Mouse (Mus musculus) midbrain, embryonic 15.5 days (tissue): ENCODE results near the gene Clca2. TPM values are rescaled to one million over a fixed set of nuclear protein-coding genes. Genes with fewer than 3 reads are reported as not detected.

Experiments used
- ATAC-seq: fragments of 200-750 bp; cut with Nextera tagmentation; replicated peaks from 2 replicates; pipeline ENCODE4 v1.8.0; 2017; ENCODE audit warnings: moderate TSS enrichment
- H3K27ac ChIP-seq: fragments of 300-500 bp; sonication (generic); 2 replicates; pipeline ENCODE4 v1.5.1; 2015; ENCODE audit warnings: mild to moderate bottlenecking, inconsistent platforms
- H3K27me3 ChIP-seq: fragments of 300-500 bp; sonication (generic); replicated peaks from 2 replicates; pipeline ENCODE4 v1.6.1; 2015; ENCODE audit warnings: inconsistent platforms
- H3K36me3 ChIP-seq: fragments of 300-500 bp; sonication (generic); replicated peaks from 2 replicates; pipeline ENCODE4 v1.6.1; 2015; ENCODE audit warnings: inconsistent platforms
- H3K4me1 ChIP-seq: fragments of 300-500 bp; sonication (generic); 2 replicates; pipeline ENCODE4 v1.6.1; 2015; ENCODE audit warnings: inconsistent platforms
- H3K4me2 ChIP-seq: fragments of 300-500 bp; sonication (generic); 2 replicates; pipeline ENCODE4 v1.6.1; 2015; ENCODE audit warnings: inconsistent platforms, mild to moderate bottlenecking, moderate library complexity
- H3K4me3 ChIP-seq: fragments of 300-500 bp; sonication (generic); 2 replicates; pipeline ENCODE4 v1.5.1; 2015; ENCODE audit warnings: mild to moderate bottlenecking, inconsistent platforms
- H3K9ac ChIP-seq: fragments of 300-500 bp; sonication (generic); 2 replicates; pipeline ENCODE4 v1.6.1; 2015; ENCODE audit warnings: mild to moderate bottlenecking, inconsistent platforms
- H3K9me3 ChIP-seq: fragments of 300-500 bp; sonication (generic); 2 replicates; pipeline ENCODE4 v1.6.1; 2016; ENCODE audit warnings: inconsistent platforms
- WGBS: fragments of 180-500 bp; shearing (Covaris S2); methylation state at CpG from one replicate; pipeline ENCODE4 v1.1.7; 2015; ENCODE audit warnings: mixed read lengths; 5-methylcytosine and 5-hydroxymethylcytosine counted together
- polyA plus RNA-seq: library from polyadenylated mRNA; unstranded; fragments of >200 nt; fragmentation: Nextera tagmentation; extraction: Ambion mirVana; gene quantifications from 2 replicates; pipeline ENCODE4 v1.2.1, GENCODE M21; 2015

The Clca2 gene
- 0.08 TPM in 2 replicates for polyA plus RNA-seq

DNA sequence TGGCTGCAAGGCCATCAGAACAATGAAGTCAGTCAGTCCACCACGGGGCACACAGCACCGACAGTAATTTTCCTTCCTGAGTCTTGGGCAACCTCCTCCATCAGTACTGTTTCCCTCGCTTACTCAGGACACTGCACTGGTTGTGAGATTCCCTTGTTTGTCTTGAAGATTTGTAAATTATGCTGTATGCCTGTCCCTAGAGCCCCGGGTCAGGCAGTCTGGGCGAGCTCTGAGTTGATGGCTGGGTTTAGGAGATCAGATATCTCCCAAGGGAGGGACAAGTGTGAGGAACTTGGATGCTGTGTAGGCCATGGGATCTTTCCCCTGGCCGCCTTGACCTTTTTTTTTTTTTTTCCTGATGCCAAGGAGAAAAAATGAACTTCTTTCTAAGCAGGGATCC, at the start of gene Clca2:
TSS of gene Clca2 (minus strand) at position 153 of the 400 bp plus-strand sequence.
- Histone ChIP-seq H3K4me1 (no peaks in the 10 kb centered on the region), H3K4me2 (no peak within 1 kb of the TSS), H3K27ac (no peak within 1 kb of the TSS), H3K36me3 (no peaks in the 10 kb centered on the region), H3K27me3 (no peaks in the 10 kb centered on the region), H3K4me3 (no peak within 1 kb of the TSS), H3K9ac (no peak within 1 kb of the TSS), H3K9me3 (no peaks in the 10 kb centered on the region)
- ATAC-seq: no peak
- 81% methylated on average over 6 of the region's 6 CpGs for WGBS

DNA sequence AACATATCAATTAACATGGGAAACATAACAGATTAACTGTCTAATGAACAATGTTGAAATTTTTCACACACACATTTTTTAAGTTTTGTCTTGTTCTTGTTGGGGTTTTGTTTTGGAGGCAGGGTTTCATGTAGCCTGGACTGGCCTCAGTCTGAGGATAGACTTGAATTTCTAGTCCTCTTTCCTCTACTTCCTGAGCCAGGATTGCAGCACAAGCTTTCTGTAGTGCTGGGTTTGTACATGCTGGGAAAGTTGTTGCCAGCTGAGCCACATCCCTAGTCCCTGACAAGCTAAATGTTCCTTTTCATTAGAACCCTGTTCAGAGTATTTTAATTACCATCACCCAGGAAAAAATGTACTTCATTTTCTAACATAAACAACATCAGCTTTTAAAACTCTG, 48.7 kb upstream of the Clca2 start:
- Histone ChIP-seq H3K9ac (no peak overlapping the region), H3K36me3 (no peaks in the 10 kb centered on the region), H3K4me2 (no peak overlapping the region), H3K27me3 (no peaks in the 10 kb centered on the region), H3K4me1 (no peaks in the 10 kb centered on the region), H3K4me3 (no peak overlapping the region), H3K27ac (no peak overlapping the region), H3K9me3 (no peaks in the 10 kb centered on the region)
- ATAC-seq: no peak

DNA sequence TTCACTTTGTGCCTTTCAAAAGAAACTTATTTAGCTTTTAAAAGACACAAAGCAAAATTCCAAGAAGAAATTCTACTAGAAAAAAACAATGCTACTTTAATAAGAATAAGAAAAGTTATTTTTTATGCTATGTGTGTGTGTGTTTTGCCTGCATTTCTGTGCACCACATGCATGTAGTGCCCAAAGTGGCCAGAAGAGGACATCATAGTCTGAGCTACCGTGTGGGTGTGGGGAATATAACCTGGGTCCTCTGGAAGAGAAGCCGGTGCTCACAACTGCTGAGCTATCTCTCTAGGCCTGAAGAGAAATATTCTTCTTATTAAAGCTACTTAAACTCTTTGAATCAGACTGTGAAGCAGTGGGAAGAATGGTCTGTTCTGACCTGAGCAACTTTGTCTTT, 48.2 kb upstream of the Clca2 start:
- no peak overlapping the region for H3K9ac ChIP-seq
- H3K36me3 ChIP-seq: no peaks in the 10 kb centered on the region
- H3K4me2 ChIP-seq: no peak overlapping the region
- no peak for ATAC-seq
- WGBS: 91% methylated on average over 2 of the region's 2 CpGs
- H3K4me3 ChIP-seq: no peak overlapping the region
- H3K4me1 ChIP-seq: no peaks in the 10 kb centered on the region
- H3K27me3 ChIP-seq: no peaks in the 10 kb centered on the region
- no peaks in the 10 kb centered on the region for H3K9me3 ChIP-seq
- no peak overlapping the region for H3K27ac ChIP-seq

DNA sequence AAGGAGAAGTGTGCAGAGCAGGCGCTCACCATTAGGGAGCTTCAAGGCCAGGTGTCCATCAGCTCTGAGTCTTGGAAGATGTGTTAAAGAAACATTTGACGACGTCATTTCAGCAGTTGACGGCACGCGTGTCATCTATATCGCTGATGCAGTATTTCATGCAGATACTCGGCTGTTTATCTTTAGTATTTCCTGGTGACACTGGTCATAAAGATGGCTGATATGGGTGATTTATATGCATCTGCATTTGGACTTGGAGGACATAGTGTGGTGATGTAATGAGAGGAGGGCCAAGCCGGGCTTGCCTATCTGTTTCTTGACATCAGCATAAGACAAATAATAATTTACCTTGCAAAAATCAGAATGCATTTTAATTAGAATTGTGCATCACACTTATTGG, 47.6 kb upstream of the Clca2 start:
- H3K4me3 ChIP-seq: no peak overlapping the region
- no peak for ATAC-seq
- no peak overlapping the region for H3K9ac ChIP-seq
- no peak overlapping the region for H3K4me2 ChIP-seq
- 98% methylated on average over 9 of the region's 9 CpGs for WGBS
- H3K36me3 ChIP-seq: no peaks in the 10 kb centered on the region
- no peaks in the 10 kb centered on the region for H3K4me1 ChIP-seq
- no peaks in the 10 kb centered on the region for H3K9me3 ChIP-seq
- H3K27me3 ChIP-seq: no peaks in the 10 kb centered on the region
- H3K27ac ChIP-seq: no peak overlapping the region

DNA sequence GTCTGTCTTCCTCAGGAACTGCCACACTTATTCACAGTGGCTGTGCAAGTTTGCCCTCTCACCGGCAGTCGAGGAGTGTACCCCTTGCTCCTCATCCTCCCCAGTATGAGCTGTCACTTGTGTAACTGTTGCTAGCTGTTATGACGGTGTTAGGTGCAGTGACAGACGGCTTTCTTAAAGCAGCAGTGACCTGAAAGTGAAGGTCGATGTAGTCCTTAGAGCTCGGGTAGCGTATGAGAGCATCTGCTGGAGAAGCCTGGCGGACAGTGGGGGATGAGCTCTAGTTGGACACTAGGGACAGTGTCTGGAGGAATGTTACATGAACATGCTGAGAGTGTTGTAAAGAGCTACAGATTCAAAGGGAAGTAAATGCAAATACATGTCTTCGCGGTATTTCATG, 44.6 kb upstream of the Clca2 start:
- Histone ChIP-seq H3K9me3 (no peaks in the 10 kb centered on the region), H3K4me1 (no peaks in the 10 kb centered on the region), H3K27me3 (no peaks in the 10 kb centered on the region), H3K9ac (no peak overlapping the region), H3K27ac (no peak overlapping the region), H3K4me2 (no peak overlapping the region), H3K4me3 (no peak overlapping the region), H3K36me3 (no peaks in the 10 kb centered on the region)
- no peak for ATAC-seq
- 88% methylated on average over 10 of the region's 10 CpGs for WGBS

DNA sequence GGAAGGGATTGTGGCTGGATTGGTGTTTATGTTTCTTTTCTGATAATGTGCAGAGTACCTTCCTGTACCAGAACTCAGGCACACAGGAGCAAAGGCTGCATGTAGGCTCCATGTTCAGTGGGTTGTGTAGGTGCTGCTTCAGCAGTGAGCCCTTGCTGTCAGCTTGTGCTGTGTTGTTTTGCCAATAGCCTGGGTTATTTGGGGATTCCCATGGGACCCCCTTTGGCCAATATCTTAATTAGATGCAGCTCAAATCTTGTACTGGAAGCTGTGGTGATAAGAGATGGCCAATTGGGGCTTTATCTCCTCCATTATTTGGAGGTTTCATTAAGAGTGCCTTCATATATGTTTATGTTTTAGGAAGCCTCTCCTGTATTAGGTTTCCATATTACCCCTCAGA, 43.7 kb upstream of the Clca2 start:
- no peaks in the 10 kb centered on the region for H3K9me3 ChIP-seq
- no peaks in the 10 kb centered on the region for H3K27me3 ChIP-seq
- H3K4me3 ChIP-seq: no peak overlapping the region
- H3K9ac ChIP-seq: no peak overlapping the region
- H3K4me1 ChIP-seq: no peaks in the 10 kb centered on the region
- ATAC-seq: no peak
- no peak overlapping the region for H3K4me2 ChIP-seq
- no peaks in the 10 kb centered on the region for H3K36me3 ChIP-seq
- H3K27ac ChIP-seq: no peak overlapping the region

DNA sequence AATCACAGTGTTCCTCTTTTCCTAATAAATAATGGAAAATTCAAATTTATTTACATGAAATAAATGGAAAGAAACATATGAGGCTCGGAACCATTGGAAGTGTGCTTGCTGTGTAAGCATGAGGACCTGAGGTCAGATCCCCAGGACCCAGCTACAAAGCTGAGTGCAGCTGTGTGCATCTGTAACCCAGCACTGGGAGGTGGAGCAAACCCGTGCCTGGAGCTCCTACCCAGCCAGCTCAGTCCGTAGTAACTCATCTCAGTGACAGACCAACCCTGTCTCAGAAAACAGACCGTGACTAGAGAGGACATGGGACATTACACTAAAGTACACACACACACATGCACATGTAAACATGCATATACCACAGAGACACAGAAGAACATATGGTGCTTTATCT, 41.0 kb upstream of the Clca2 start:
- Histone ChIP-seq H3K4me3 (no peak overlapping the region), H3K9ac (no peak overlapping the region), H3K27ac (no peak overlapping the region), H3K9me3 (no peaks in the 10 kb centered on the region), H3K27me3 (no peaks in the 10 kb centered on the region), H3K4me2 (no peak overlapping the region), H3K4me1 (no peaks in the 10 kb centered on the region), H3K36me3 (no peaks in the 10 kb centered on the region)
- WGBS: 93% methylated on average over 4 of the region's 4 CpGs
- ATAC-seq: no peak

DNA sequence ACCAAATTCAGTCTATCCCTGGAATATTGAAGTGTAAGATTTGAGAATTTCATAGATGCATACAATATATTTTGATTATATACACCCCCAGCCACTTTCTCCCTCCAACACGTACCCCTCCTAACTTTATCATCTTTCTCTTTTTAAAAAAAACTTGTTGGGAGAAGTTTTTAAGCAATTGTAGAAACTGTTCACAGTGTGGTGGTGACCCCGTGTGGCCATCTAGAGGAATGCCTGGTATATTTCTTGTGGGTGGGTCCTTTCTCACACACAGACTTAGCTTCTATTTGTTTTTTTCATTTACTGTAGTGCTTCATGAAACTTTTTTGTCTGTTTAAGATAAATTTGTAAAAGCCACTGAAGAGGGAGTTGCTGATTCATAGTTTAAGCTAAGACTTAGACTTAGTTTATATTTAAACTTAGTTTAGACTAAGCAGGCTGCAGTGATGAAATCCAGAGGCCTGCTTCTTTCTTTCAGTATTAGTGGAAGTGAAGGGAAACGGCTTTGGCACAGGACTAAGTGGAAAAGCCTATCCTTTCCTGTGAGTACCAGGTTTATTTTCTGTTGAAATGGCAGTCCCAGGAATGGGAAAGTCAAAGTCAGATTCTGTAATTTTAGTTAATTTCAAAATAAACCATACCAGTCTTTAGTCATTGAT, 32.1 kb upstream of the Clca2 start:
- Histone ChIP-seq H3K27ac (no peak overlapping the region), H3K9me3 (no peaks in the 10 kb centered on the region), H3K27me3 (no peaks in the 10 kb centered on the region), H3K4me3 (no peak overlapping the region), H3K4me1 (no peaks in the 10 kb centered on the region), H3K36me3 (peaks cover 12% of the 10 kb centered on the region), H3K9ac (no peak overlapping the region), H3K4me2 (no peak overlapping the region)
- ATAC-seq: peak; percentile 71; the same call in 1 of the 2 replicates
- WGBS: 36% methylated on average over 3 of the region's 3 CpGs

DNA sequence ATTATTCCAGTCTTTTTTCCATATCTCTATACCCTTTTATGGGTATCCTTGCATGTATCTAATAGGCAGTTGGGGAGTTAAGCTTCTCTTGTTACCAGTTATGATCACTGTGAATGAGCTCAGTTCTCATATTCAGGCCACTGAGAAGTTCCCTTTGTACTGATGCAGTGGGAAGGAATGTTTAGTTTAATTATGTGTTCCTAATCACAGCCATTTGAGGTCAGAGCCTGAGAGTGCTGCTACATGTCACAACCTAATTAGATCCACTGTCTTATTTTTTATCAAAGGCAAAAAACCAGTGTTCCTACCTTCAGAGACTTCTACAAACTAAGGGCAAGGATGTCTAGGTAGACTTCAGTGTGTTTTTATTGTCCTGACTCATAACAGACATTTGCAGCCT, 30.1 kb upstream of the Clca2 start:
- peaks cover 12% of the 10 kb centered on the region for H3K36me3 ChIP-seq
- ATAC-seq: no peak
- no peak overlapping the region for H3K4me3 ChIP-seq
- no peaks in the 10 kb centered on the region for H3K27me3 ChIP-seq
- no peak overlapping the region for H3K9ac ChIP-seq
- H3K27ac ChIP-seq: no peak overlapping the region
- H3K4me2 ChIP-seq: no peak overlapping the region
- H3K9me3 ChIP-seq: no peaks in the 10 kb centered on the region
- no peaks in the 10 kb centered on the region for H3K4me1 ChIP-seq

DNA sequence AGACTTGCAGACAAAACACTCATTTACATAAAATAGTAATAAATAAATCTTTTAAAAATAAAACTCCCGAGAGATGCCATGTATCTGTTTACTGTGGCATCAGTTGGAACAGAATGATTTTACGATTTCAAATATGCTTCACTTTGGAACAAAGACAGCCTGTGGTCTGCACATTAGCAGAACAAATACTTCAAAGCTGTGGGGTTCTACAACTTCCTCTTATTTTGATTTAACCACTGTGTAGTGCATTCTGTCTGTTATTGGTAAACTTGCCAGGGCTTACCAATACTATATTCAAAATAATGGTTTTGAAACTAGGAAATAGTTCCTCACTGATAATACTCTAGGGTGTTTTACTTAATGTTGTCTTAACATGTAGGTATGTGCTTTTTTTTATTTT, 27.4 kb upstream of the Clca2 start:
- Histone ChIP-seq H3K9me3 (no peaks in the 10 kb centered on the region), H3K4me3 (no peak overlapping the region), H3K36me3 (peaks cover 8% of the 10 kb centered on the region; the same call in 1 of the 2 replicates), H3K4me1 (no peaks in the 10 kb centered on the region), H3K9ac (no peak overlapping the region), H3K4me2 (no peak overlapping the region), H3K27me3 (no peaks in the 10 kb centered on the region), H3K27ac (no peak overlapping the region)
- WGBS: 93% methylated on average over 2 of the region's 2 CpGs
- ATAC-seq: no peak

DNA sequence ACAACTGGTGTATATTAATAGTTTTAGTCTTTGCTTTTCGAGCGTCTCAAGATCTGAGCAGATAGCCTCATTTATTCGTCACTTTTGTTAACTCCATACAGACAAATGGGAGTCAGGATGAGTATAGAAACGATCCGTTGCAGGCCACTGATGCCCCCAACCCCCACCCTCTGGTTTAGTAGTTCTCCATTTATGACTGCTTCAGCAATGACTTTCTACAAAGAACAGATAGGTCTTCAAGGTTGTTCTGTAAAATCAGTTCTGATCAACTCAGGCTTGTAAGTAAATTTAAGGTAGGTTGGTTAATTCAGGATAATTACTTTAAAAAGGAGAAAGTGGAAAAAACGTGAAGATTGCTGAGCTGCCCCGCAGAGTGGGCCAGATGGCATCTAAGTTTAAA, 20.2 kb upstream of the Clca2 start:
- H3K4me3 ChIP-seq: peak overlapping the region; percentile 77
- WGBS: 71% methylated on average over 7 of the region's 7 CpGs
- no peak overlapping the region for H3K27ac ChIP-seq
- H3K9ac ChIP-seq: peak overlapping the region; percentile 89; the same call in 1 of the 2 replicates
- no peaks in the 10 kb centered on the region for H3K9me3 ChIP-seq
- peak overlapping the region; percentile 53 for H3K4me2 ChIP-seq
- no peaks in the 10 kb centered on the region for H3K36me3 ChIP-seq
- H3K4me1 ChIP-seq: peaks cover 15% of the 10 kb centered on the region
- H3K27me3 ChIP-seq: no peaks in the 10 kb centered on the region
- ATAC-seq: no peak

DNA sequence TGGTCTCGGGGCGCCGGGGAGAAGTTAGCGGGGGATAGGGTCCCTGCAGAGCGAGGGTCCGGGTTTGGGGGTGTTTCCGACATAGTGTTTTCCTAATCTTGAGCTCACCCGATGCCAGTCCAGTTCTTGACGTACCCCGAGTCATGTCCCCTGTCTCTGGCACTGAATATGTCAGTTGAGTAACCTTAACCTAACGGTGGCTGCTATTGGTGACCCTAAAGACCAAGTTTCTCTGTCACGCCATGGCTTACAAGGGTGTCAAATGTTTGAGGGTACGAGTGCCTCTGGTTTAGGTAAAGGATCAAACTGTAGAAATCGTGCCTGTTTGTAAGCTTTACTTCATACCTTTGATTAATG, 19.7 kb upstream of the Clca2 start:
- no peaks in the 10 kb centered on the region for H3K9me3 ChIP-seq
- H3K27me3 ChIP-seq: no peaks in the 10 kb centered on the region
- peaks cover 15% of the 10 kb centered on the region for H3K4me1 ChIP-seq
- peak overlapping the region; percentile 77 for H3K4me3 ChIP-seq
- no peaks in the 10 kb centered on the region for H3K36me3 ChIP-seq
- peak overlapping the region; percentile 99 for H3K27ac ChIP-seq
- peak overlapping the region; percentile 89 for H3K9ac ChIP-seq
- ATAC-seq: peak; percentile 71
- peak overlapping the region; percentile 53 for H3K4me2 ChIP-seq
- 5% methylated on average over 14 of the region's 14 CpGs for WGBS

DNA sequence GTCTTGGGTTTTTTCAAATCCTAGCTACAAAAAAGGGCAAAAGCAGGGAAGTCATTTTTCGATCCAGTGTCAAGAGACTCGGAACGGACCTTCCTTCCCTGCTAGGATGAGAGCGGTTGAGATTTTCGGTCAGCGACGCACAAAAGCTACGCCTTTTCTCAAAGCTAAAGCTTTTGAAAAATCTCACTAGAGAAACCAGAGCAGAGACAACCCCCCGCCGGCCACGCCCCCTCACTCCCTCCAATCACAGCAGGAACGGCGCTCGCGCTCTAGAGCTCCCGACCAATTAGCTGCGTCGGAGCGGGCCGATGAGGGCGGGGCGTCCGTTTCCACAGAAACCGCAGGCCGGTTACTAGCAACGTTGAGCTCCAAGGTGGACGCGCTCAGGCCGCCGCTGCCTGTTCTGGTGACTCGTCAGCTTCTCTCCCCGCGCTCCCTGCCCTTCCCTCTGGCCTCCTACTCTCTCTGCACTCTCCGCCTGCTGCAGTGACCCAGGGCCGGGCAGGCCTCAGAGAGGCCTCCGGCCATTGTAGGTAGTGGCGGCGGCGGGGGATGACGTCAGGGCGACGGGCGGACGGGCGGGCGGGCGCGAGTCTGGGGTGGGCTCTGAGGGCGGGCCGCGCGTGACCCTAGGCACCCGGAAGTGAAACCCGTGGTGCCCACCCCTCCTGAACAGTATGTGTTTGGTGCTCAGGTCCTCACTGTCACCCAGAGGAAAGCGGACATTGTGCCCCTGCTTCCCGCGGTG, 19.2 kb upstream of the Clca2 start, which contains the start of gene Odf2l:
TSS of gene Odf2l (plus strand) at position 335 of the 748 bp plus-strand sequence.
- peak within 1 kb of the TSS; percentile 77 for H3K4me3 ChIP-seq
- under 1% methylated on average over 57 of the region's 57 CpGs for WGBS
- H3K27ac ChIP-seq: peak within 1 kb of the TSS; percentile 99
- peak; percentile 99 for ATAC-seq
- H3K9ac ChIP-seq: peak within 1 kb of the TSS; percentile 89
- no peaks in the 10 kb centered on the region for H3K36me3 ChIP-seq
- H3K9me3 ChIP-seq: no peaks in the 10 kb centered on the region
- peaks cover 15% of the 10 kb centered on the region for H3K4me1 ChIP-seq
- H3K27me3 ChIP-seq: no peaks in the 10 kb centered on the region
- peak within 1 kb of the TSS; percentile 67 for H3K4me2 ChIP-seq
